ENCODE assay signal across 11 mouse cellular contexts in the genomic region with DNA sequence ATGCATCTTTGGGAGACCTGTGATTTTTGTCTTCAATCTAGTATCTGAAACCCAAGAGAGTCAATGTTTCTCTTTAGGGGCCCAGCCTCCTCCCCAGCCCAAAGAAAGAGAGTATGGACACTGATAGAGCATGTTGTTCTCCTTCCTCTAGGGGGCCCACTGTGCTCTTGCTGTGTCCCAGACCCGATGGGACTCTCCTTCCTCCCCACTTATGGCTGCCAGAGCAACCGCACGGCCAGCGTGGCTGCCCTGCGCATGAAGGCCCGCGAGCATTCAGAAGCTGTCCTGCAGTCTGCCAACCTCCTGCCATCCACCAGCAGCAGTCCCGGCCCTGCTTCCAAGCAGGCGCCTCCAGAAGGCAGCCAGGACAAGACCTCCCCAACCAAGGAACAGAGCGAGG. TPM values are rescaled to one million over a fixed set of nuclear protein-coding genes. Genes with fewer than 3 reads are reported as not detected.
DNase-seq lines count a peak whose midpoint lies in the region; ATAC-seq and TF ChIP-seq lines count a peak whose summit lies in the region.
"Had no signal": no experiment of that assay in that cellular context is flagged by ENCODE, and none has a peak within 500 bp of the region (broad histone marks: within the 10 kb centered on the region; RNA-seq: fewer than 3 reads in every experiment).

No protein-coding gene starts in this region.

- H3K9ac ChIP-seq in limb, embryonic 13.5 days: no peak overlapping the region

- 48% methylated on average over 10 of the region's 10 CpGs for WGBS in embryonic facial prominence, embryonic 10.5 days
- WGBS in limb, embryonic 13.5 days: 40% methylated on average over 10 of the region's 10 CpGs

- DNase-seq in CD4-positive, CD25-positive, alpha-beta regulatory T cell, adult 2 months (ENCODE audit: low read depth, low spot score): peak; percentile 5
- DNase-seq in layer of hippocampus, adult 2 months (ENCODE audit: low spot score in 2 of 2): no peak
- DNase-seq in layer of hippocampus, adult 8-10 months (ENCODE audit: low spot score in 2 of 2): no peak
- peak; percentile 20 for DNase-seq in embryonic facial prominence, embryonic 10.5 days (ENCODE audit: low spot score)
- DNase-seq in thymus, postnatal 10 days (ENCODE audit: low spot score in 2 of 2): no peak
- DNase-seq in spleen, postnatal 14 days (ENCODE audit: low spot score in 2 of 2): no peak
- DNase-seq: adrenal gland, postnatal 25 days; kidney, adult 9 months had no signal

- H3K4me3 ChIP-seq in layer of hippocampus, adult 2 months: no peak overlapping the region
- no peak overlapping the region for H3K4me3 ChIP-seq in embryonic facial prominence, embryonic 10.5 days
- H3K4me3 ChIP-seq in limb, embryonic 13.5 days: no peak overlapping the region
- H3K4me3 ChIP-seq: erythroblast, embryonic 14.5 days had no signal

- H3K36me3 ChIP-seq in embryonic facial prominence, embryonic 10.5 days (replicated peaks): no peaks in the 10 kb centered on the region
- H3K36me3 ChIP-seq in limb, embryonic 13.5 days: no peaks in the 10 kb centered on the region

- no peak for ATAC-seq in CD4-positive, CD25-positive, alpha-beta regulatory T cell, adult 4 months
- ATAC-seq in limb, embryonic 13.5 days (ENCODE audit: low FRiP score, low read depth): no peak

- H3K4me2 ChIP-seq in limb, embryonic 13.5 days (replicated peaks): peak overlapping the region; percentile 30

- no peak overlapping the region for H3K27ac ChIP-seq in layer of hippocampus, adult 2 months
- peak overlapping the region; percentile 30; the same call in 1 of the 2 replicates for H3K27ac ChIP-seq in embryonic facial prominence, embryonic 10.5 days (replicated peaks)
- H3K27ac ChIP-seq in limb, embryonic 13.5 days: no peak overlapping the region

- no peaks in the 10 kb centered on the region for H3K9me3 ChIP-seq in embryonic facial prominence, embryonic 10.5 days
- H3K9me3 ChIP-seq in limb, embryonic 13.5 days: no peaks in the 10 kb centered on the region

- 0 out of 2 replicates have a peak, but pooled peaks cover 3% of the 10 kb centered on the region for H3K4me1 ChIP-seq in embryonic facial prominence, embryonic 10.5 days
- no peaks in the 10 kb centered on the region for H3K4me1 ChIP-seq in limb, embryonic 13.5 days

- peak; percentile 61 for TF ChIP-seq CTCF in layer of hippocampus, adult 2 months (conservative IDR thresholded peaks at IDR 0.05)

- H3K27me3 ChIP-seq in embryonic facial prominence, embryonic 10.5 days (replicated peaks; ENCODE audit: low read depth, poor library complexity, severe bottlenecking): no peaks in the 10 kb centered on the region
- H3K27me3 ChIP-seq in limb, embryonic 13.5 days: no peaks in the 10 kb centered on the region

RNA-seq across cellular contexts. Expression of a gene that starts 29.4 kb away (rescaled TPM):
- polyA plus RNA-seq in CD4-positive, CD25-positive, alpha-beta regulatory T cell, adult 4 months (2017; shearing (Covaris generic)): not detected
- under 1 TPM in 1 of 2 experiments, not detected in 1; 0.15 TPM for total RNA-seq in layer of hippocampus, adult 2 months (2021)
- under 1 TPM in 3 of 4 experiments, not detected in 1; 0.21 to 0.54 (median 0.25) TPM for total RNA-seq in layer of hippocampus, adult 8-10 months (2022)
- polyA plus RNA-seq in embryonic facial prominence, embryonic 10.5 days (2016; fragmentation: Nextera tagmentation; extraction: Ambion mirVana): 5.1 and 7.9 TPM in 2 replicates
- 0.31 and 0.64 TPM in 2 replicates for polyA plus RNA-seq in limb, embryonic 13.5 days (2015; fragmentation: Nextera tagmentation; extraction: Ambion mirVana)
- polyA plus RNA-seq: erythroblast, embryonic 14.5 days had no signal

RNA-seq across cellular contexts. Expression of a gene that starts 56.5 kb away (rescaled TPM):
- not detected for polyA plus RNA-seq in CD4-positive, CD25-positive, alpha-beta regulatory T cell, adult 4 months (2017; shearing (Covaris generic))
- under 1 TPM; 0.15 to 0.17 TPM for total RNA-seq in layer of hippocampus, adult 2 months (2021)
- total RNA-seq in layer of hippocampus, adult 8-10 months (2022): under 1 TPM; 0.14 to 0.70 (median 0.17) TPM
- 0.18 and 0.61 TPM in 2 replicates for polyA plus RNA-seq in embryonic facial prominence, embryonic 10.5 days (2016; fragmentation: Nextera tagmentation; extraction: Ambion mirVana)
- 0.69 and 0.92 TPM in 2 replicates for polyA plus RNA-seq in limb, embryonic 13.5 days (2015; fragmentation: Nextera tagmentation; extraction: Ambion mirVana)
- polyA plus RNA-seq: erythroblast, embryonic 14.5 days had no signal

Comparison
In these comparisons a context has a peak if more than half of its experiments do, and no peak if none do; other contexts are left out.
1. DNase-seq: peak in CD4-positive, CD25-positive, alpha-beta regulatory T cell, adult 2 months (single experiment) and embryonic facial prominence, embryonic 10.5 days (single experiment); none in layer of hippocampus, adult 2 months (0 of 2), layer of hippocampus, adult 8-10 months (0 of 2), thymus, postnatal 10 days (0 of 2) and spleen, postnatal 14 days (0 of 2).